Mouse (Mus musculus) ES-E14 (cell line): ENCODE results near the gene Tes3-ps. TPM values are rescaled to one million over a fixed set of nuclear protein-coding genes. Genes with fewer than 3 reads are reported as not detected.

ENCODE experiments used
- DNase-seq: peaks from one replicate; pipeline ENCODE4 v3.0.0-alpha.2; 2013; ENCODE audit warnings: low read depth, low spot score
- H3K27ac ChIP-seq: 2 replicates; pipeline ENCODE4 v1.5.1; 2012; ENCODE audit warnings: low read depth, mild to moderate bottlenecking, low read length, moderate library complexity, mixed read lengths; ENCODE audit not compliant: poor library complexity, insufficient read depth, severe bottlenecking
- H3K36me3 ChIP-seq: 2 replicates; pipeline ENCODE4 v1.6.1; 2012; ENCODE audit warnings: mild to moderate bottlenecking, low read length, moderate library complexity, mixed read lengths; ENCODE audit not compliant: control insufficient read depth, poor library complexity, insufficient read depth, severe bottlenecking
- H3K4me1 ChIP-seq, 2 experiments: fragments of 150-350 bp in 1 of 2; sonication (generic) in 1 of 2; 2 replicates each; pipeline ENCODE4 v1.6.1; 2012; ENCODE audit warnings: low read length in 2 of 2, mild to moderate bottlenecking in 1 of 2, mixed read lengths in 1 of 2; ENCODE audit not compliant: control insufficient read depth in 2 of 2, insufficient read depth in 2 of 2, poor library complexity in 1 of 2
- H3K4me3 ChIP-seq, 2 experiments: fragments of 150-350 bp in 1 of 2; sonication (generic) in 1 of 2; 2 replicates each; pipeline ENCODE4 v1.5.1; 2012; ENCODE audit warnings: low read length in 2 of 2, low read depth in 1 of 2, mild to moderate bottlenecking in 1 of 2, mixed read lengths in 1 of 2; ENCODE audit not compliant: insufficient read depth in 1 of 2, poor library complexity in 1 of 2, severe bottlenecking in 1 of 2
- H3K9ac ChIP-seq: 2 replicates; pipeline ENCODE4 v1.6.1; 2012; ENCODE audit warnings: low read depth, mild to moderate bottlenecking, low read length, mixed read lengths; ENCODE audit not compliant: poor library complexity, insufficient read depth, severe bottlenecking
- H3K9me3 ChIP-seq: fragments of 150-350 bp; sonication (generic); 2 replicates; pipeline ENCODE4 v1.6.1; 2012; ENCODE audit warnings: low read depth, mild to moderate bottlenecking, low read length; ENCODE audit not compliant: control insufficient read depth, insufficient read depth
- CHD2 ChIP-seq: IDR thresholded peaks from 2 replicates; pipeline ENCODE4 v1.6.1; 2014; ENCODE audit warnings: mild to moderate bottlenecking, low read depth, low read length, inconsistent platforms
- HCFC1 ChIP-seq: IDR thresholded peaks from 2 replicates; pipeline ENCODE4 v1.6.1; 2012; ENCODE audit warnings: low read length, inconsistent platforms, borderline replicate concordance; ENCODE audit not compliant: insufficient read depth
- MAFK ChIP-seq: IDR thresholded peaks from 2 replicates; pipeline ENCODE4 v1.6.1; 2014; ENCODE audit warnings: mild to moderate bottlenecking, low read depth, low read length, inconsistent platforms; ENCODE audit not compliant: insufficient read depth
- ZC3H11A ChIP-seq: IDR thresholded peaks from 2 replicates; pipeline ENCODE4 v1.6.1; 2012; ENCODE audit warnings: low read depth, mild to moderate bottlenecking, inconsistent platforms, low read length, borderline replicate concordance
- ZNF384 ChIP-seq: IDR thresholded peaks from 2 replicates; pipeline ENCODE4 v1.6.1; 2012; ENCODE audit warnings: low read depth, low read length, inconsistent platforms
- in situ Hi-C, 2 experiments: fragments of 600-800 bp; cut with MboI; formaldehyde crosslinking; loops; one replicate each; pipeline ENCODE4 v1.15.1; 2025; ENCODE audit warnings: low sequenced_read_pairs in 2 of 2, inconsistent platforms in 1 of 2; ENCODE audit not compliant: unreplicated experiment in 2 of 2
- total RNA-seq: library from RNA; depleted of rRNA; stranded (reverse); fragments of 300-350 nt; gene quantifications from 2 replicates; pipeline ENCODE4 v1.2.3, GENCODE M21; 2012

Gene Tes3-ps
- total RNA-seq, 1 experiment, result 0.85 TPM

GRCm38 (mm10) chr13:49480057-49480456 is 13.1 kb upstream of the Tes3-ps start:
- in situ Hi-C loops, result no loop called here
- TF ChIP-seq CHD2, result no peak
- no peak for TF ChIP-seq ZNF384
- TF ChIP-seq MAFK, result no peak
- TF ChIP-seq HCFC1, result no peak
- TF ChIP-seq ZC3H11A, result no peak
- DNase-seq, result no peak

GRCm38 (mm10) chr13:49480551-49480950 is 12.6 kb upstream of the Tes3-ps start:
- DNase-seq, result no peak
- Histone ChIP-seq H3K4me1 (no peaks in the 10 kb centered on the region), H3K9me3 (no peaks in the 10 kb centered on the region), H3K27ac (no peak overlapping the region), H3K4me3 (no peak overlapping the region), H3K36me3 (no peaks in the 10 kb centered on the region), H3K9ac (no peak overlapping the region)
- in situ Hi-C loops, result no loop called here
- TF ChIP-seq ZNF384 (no peak), MAFK (no peak), HCFC1 (no peak), CHD2 (no peak), ZC3H11A (no peak)

More at GRCm38 (mm10) chr13:49480057-49480456, 13.1 kb upstream of the Tes3-ps start:
- Histone ChIP-seq H3K27ac (no peak overlapping the region), H3K9me3 (no peaks in the 10 kb centered on the region), H3K9ac (no peak overlapping the region), H3K4me3 (no peak overlapping the region), H3K4me1 (no peaks in the 10 kb centered on the region), H3K36me3 (no peaks in the 10 kb centered on the region)

GRCm38 (mm10) chr13:49485388-49485787 is 7.7 kb upstream of the Tes3-ps start:
- H3K36me3 ChIP-seq, result no peaks in the 10 kb centered on the region
- H3K4me1 ChIP-seq, result no peaks in the 10 kb centered on the region
- no peak overlapping the region for H3K27ac ChIP-seq
- no peak overlapping the region for H3K9ac ChIP-seq
- in situ Hi-C loops, result no loop called here
- TF ChIP-seq ZNF384 (no peak), HCFC1 (no peak), CHD2 (no peak), MAFK (no peak), ZC3H11A (no peak)
- H3K4me3 ChIP-seq, result no peak overlapping the region
- no peaks in the 10 kb centered on the region for H3K9me3 ChIP-seq
- no peak for DNase-seq

GRCm38 (mm10) chr13:49504510-49504909 is 11.4 kb downstream of the Tes3-ps start, which contains the start of gene Ecm2:
TSS of gene Ecm2 (plus strand) at chr13:49504810.
- Histone ChIP-seq H3K9ac (no peak within 1 kb of the TSS), H3K4me3 (no peak within 1 kb of the TSS), H3K4me1 (no peaks in the 10 kb centered on the region), H3K27ac (no peak within 1 kb of the TSS), H3K9me3 (no peaks in the 10 kb centered on the region), H3K36me3 (no peaks in the 10 kb centered on the region)
- TF ChIP-seq MAFK, result no peak
- TF ChIP-seq CHD2, result no peak
- TF ChIP-seq HCFC1, result no peak
- no peak for TF ChIP-seq ZNF384
- TF ChIP-seq ZC3H11A, result no peak
- in situ Hi-C loops, result no loop called here
- no peak for DNase-seq

- H3K9me3 ChIP-seq, result no peaks in the 10 kb centered on the region
- H3K9ac ChIP-seq, result no peak overlapping the region
- H3K4me1 ChIP-seq, result no peaks in the 10 kb centered on the region
- H3K36me3 ChIP-seq, result no peaks in the 10 kb centered on the region
- no peak overlapping the region for H3K27ac ChIP-seq
- no peak overlapping the region for H3K4me3 ChIP-seq
- no peak for DNase-seq
- TF ChIP-seq HCFC1 (no peak), CHD2 (no peak), ZC3H11A (no peak)
- in situ Hi-C loops, result no loop called here
Observed at GRCm38 (mm10) chr13:49505776-49506175, 12.7 kb downstream of the Tes3-ps start.
